Mouse (Mus musculus): Measurements from ENCODE around the gene Cdk9. TPM values are rescaled to one million over a fixed set of nuclear protein-coding genes. Genes with fewer than 3 reads are reported as not detected.

Cdk9 gene
- polyA plus RNA-seq, 2 experiments = 36.5 to 60.7 TPM

DNA sequence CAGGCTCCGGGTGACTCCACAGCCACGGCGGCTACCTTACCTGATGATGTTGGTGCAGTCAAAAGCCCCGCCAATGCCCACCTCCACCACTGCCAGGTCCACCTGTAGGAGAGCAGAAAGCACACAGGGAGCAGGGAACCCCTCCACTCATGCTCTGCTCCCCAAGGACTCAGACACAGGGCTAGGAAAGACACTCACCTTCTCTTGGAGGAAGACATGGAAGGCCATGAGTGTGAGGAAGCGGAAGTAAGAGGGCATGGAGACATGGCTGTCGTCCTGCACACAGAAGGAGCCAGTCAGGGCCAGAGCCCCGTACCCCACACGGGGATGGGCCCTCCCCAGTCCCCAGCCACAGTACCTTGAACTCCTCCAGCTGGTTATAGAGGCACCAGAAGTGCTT lies 25.3 kb downstream of the Cdk9 start:
- Histone ChIP-seq H3K4me2 (ENCODE audit: low read depth) (no peak overlapping the region), H3K4me3 (ENCODE audit: insufficient read depth in 1 of 2, low read depth in 2 of 2, low read length in 2 of 2) (no peak overlapping the region), H3K27me3 (ENCODE audit: control insufficient read depth, insufficient read depth, low read length) (no peaks in the 10 kb centered on the region), H3K36me3 (replicated peaks; ENCODE audit: control insufficient read depth, insufficient read depth, low read depth) (peaks cover 6% of the 10 kb centered on the region; the same call in 1 of the 2 replicates), H3K9ac (replicated peaks) (no peak overlapping the region), H3K9me3 (ENCODE audit: control insufficient read depth, low read length) (no peaks in the 10 kb centered on the region), H3K4me1 (replicated peaks; ENCODE audit: control insufficient read depth in 2 of 2, insufficient read depth in 2 of 2, low read length in 1 of 2) (peaks cover 5 to 7% of the 10 kb centered on the region in 2 experiments; a peak in 3 of 4 replicates), H3K27ac (no peak overlapping the region)
- DNase-seq (ENCODE audit: low read depth in 3 of 3, low spot score in 3 of 3) (no peak), ATAC-seq (ENCODE audit: insufficient read depth) (no peak)
- TF ChIP-seq EP300 (IDR thresholded peaks at IDR 0.05; ENCODE audit: low read depth) (no peak), CTCF (IDR thresholded peaks at IDR 0.05; ENCODE audit: low read depth) (no peak)
- 80% methylated on average over 8 of the region's 8 CpGs for WGBS (ENCODE audit: insufficient replicate concordance)

DNA sequence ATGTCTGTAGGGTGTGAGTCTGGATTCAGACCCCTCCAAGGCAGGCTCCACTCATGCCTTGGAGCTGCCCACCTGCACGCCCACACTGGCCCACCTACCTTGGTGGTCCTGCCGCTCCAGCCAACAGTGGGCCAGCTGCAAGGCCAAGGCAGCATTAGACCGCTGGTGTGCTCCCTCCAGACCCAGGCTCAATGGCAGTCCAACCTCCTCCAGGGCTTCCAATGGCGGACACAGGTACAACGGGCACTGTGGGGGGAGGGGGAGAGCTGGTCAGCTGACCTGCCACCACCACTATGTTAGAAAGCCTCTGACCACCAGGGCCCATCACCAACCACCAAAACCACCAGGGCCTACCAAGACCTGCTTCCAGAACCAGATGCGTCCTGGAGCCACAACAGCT lies 26.2 kb downstream of the Cdk9 start:
- WGBS (ENCODE audit: insufficient replicate concordance) = 79% methylated on average over 6 of the region's 6 CpGs
- ATAC-seq (ENCODE audit: insufficient read depth) (no peak), DNase-seq (ENCODE audit: low read depth in 3 of 3, low spot score in 3 of 3) (no peak)
- no peak overlapping the region for H3K9ac ChIP-seq (replicated peaks)
- H3K4me2 ChIP-seq (ENCODE audit: low read depth) = no peak overlapping the region
- no peak overlapping the region for H3K27ac ChIP-seq
- H3K4me1 ChIP-seq (replicated peaks; ENCODE audit: control insufficient read depth in 2 of 2, insufficient read depth in 2 of 2, low read length in 1 of 2) = peaks cover 0 to 5% of the 10 kb centered on the region in 2 experiments; a peak in 1 of 4 replicates
- H3K27me3 ChIP-seq (ENCODE audit: control insufficient read depth, insufficient read depth, low read length) = no peaks in the 10 kb centered on the region
- H3K9me3 ChIP-seq (ENCODE audit: control insufficient read depth, low read length) = no peaks in the 10 kb centered on the region
- H3K36me3 ChIP-seq (replicated peaks; ENCODE audit: control insufficient read depth, insufficient read depth, low read depth) = peaks cover 6% of the 10 kb centered on the region; the same call in 1 of the 2 replicates
- no peak overlapping the region for H3K4me3 ChIP-seq (ENCODE audit: insufficient read depth in 1 of 2, low read depth in 2 of 2, low read length in 2 of 2)
- TF ChIP-seq CTCF (IDR thresholded peaks at IDR 0.05; ENCODE audit: low read depth) = no peak
- no peak for TF ChIP-seq EP300 (IDR thresholded peaks at IDR 0.05; ENCODE audit: low read depth)

DNA sequence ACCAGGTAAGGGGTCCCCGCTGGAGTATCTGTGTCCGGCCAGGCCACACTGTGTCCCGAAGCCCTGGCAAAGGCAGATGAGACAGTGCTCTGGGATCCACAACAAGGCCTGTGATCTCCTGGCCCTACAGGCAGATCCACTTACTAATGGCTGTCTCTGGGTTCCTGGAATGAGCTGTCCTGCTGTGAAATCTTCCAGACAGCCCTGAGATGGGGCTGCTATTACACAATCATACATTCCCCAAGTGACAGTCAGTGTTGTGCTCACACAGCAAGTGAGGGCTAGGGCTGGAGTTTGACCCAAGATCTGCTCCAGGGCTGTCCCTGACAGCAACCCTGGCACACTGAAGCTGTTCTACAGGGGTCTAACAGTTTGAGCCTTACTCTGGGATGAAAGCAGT lies 27.1 kb downstream of the Cdk9 start:
- H3K9ac ChIP-seq (replicated peaks) = no peak overlapping the region
- no peak for ATAC-seq (ENCODE audit: insufficient read depth)
- H3K9me3 ChIP-seq (ENCODE audit: control insufficient read depth, low read length) = no peaks in the 10 kb centered on the region
- H3K27me3 ChIP-seq (ENCODE audit: control insufficient read depth, insufficient read depth, low read length) = no peaks in the 10 kb centered on the region
- no peak for TF ChIP-seq EP300 (IDR thresholded peaks at IDR 0.05; ENCODE audit: low read depth)
- TF ChIP-seq CTCF (IDR thresholded peaks at IDR 0.05; ENCODE audit: low read depth) = no peak
- H3K4me3 ChIP-seq (ENCODE audit: insufficient read depth in 1 of 2, low read depth in 2 of 2, low read length in 2 of 2) = no peak overlapping the region
- 81% methylated on average over 3 of the region's 3 CpGs for WGBS (ENCODE audit: insufficient replicate concordance)
- H3K4me2 ChIP-seq (ENCODE audit: low read depth) = no peak overlapping the region
- H3K36me3 ChIP-seq (replicated peaks; ENCODE audit: control insufficient read depth, insufficient read depth, low read depth) = peaks cover 6% of the 10 kb centered on the region; the same call in 1 of the 2 replicates
- no peak overlapping the region for H3K27ac ChIP-seq
- DNase-seq (ENCODE audit: low read depth in 3 of 3, low spot score in 3 of 3) = no peak
- 0 out of 4 replicates have a peak, but pooled peaks cover 0 to 2% of the 10 kb centered on the region in 2 experiments for H3K4me1 ChIP-seq (replicated peaks; ENCODE audit: control insufficient read depth in 2 of 2, insufficient read depth in 2 of 2, low read length in 1 of 2)

DNA sequence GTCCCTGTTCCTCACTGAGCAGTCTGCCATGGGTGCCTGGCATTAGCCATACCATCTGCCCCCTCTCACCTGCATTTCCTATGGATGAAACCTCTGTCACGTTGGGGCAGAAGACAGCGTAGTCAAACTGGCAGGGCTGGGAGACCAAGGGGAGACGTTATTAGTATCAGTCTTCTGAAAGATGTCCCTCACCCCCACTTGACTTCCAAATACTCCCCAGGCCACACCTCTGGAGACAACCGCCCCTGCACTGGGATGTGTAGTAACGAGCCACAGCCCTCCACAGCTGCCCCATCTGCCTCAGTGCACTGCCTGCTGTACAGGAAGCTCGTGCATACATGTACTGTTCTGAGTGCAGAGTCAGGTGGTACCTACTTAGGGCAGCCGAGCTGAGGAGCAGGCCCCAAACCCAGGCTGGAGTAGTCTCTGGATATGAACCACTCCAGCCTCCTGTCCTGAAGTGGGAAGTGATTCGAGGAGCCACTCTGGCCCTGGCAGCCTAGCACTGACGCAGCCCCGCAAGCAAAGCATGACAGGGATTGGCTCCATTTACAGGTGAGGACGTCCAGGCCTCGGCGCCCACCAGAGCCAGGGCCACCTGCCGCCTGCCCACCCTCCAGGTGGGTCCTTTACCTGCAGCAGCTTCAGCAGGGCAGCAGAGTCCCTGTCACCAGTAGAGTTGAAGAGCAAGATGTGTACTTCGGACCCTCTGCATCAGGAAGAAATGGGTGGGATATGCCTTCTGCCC lies 28.0 kb downstream of the Cdk9 start:
- no peaks in the 10 kb centered on the region for H3K27me3 ChIP-seq (ENCODE audit: control insufficient read depth, insufficient read depth, low read length)
- H3K4me3 ChIP-seq (ENCODE audit: insufficient read depth in 1 of 2, low read depth in 2 of 2, low read length in 2 of 2) = no peak overlapping the region
- H3K27ac ChIP-seq = no peak overlapping the region
- WGBS (ENCODE audit: insufficient replicate concordance) = 77% methylated on average over 15 of the region's 15 CpGs
- no peak for ATAC-seq (ENCODE audit: insufficient read depth)
- H3K4me2 ChIP-seq (ENCODE audit: low read depth) = no peak overlapping the region
- no peak for DNase-seq (ENCODE audit: low read depth in 3 of 3, low spot score in 3 of 3)
- no peak overlapping the region for H3K9ac ChIP-seq (replicated peaks)
- H3K4me1 ChIP-seq (replicated peaks; ENCODE audit: control insufficient read depth in 2 of 2, insufficient read depth in 2 of 2, low read length in 1 of 2) = 0 out of 4 replicates have a peak, but pooled peaks cover 0 to 2% of the 10 kb centered on the region in 2 experiments
- TF ChIP-seq CTCF (IDR thresholded peaks at IDR 0.05; ENCODE audit: low read depth) (no peak), EP300 (IDR thresholded peaks at IDR 0.05; ENCODE audit: low read depth) (no peak)
- H3K36me3 ChIP-seq (replicated peaks; ENCODE audit: control insufficient read depth, insufficient read depth, low read depth) = peaks cover 6% of the 10 kb centered on the region; the same call in 1 of the 2 replicates
- no peaks in the 10 kb centered on the region for H3K9me3 ChIP-seq (ENCODE audit: control insufficient read depth, low read length)

DNA sequence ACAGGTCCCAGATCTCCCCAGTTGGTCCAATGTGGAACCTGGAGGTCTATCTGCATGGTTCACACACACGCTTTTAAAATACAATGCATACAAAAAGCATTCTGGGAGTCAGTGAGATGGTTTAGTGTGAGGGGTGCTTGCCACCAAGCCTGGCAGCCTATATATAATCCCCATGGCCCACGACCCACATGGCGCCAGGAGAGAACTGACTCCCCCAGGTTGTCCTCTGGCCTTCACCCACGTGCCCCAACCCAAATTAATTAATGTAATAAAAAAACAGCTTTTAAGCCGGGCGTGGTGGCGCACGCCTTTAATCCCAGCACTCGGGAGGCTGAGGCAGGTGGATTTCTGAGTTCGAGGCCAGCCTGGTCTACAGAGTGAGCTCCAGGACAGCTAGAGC lies 29.2 kb downstream of the Cdk9 start:
- H3K4me3 ChIP-seq (ENCODE audit: insufficient read depth in 1 of 2, low read depth in 2 of 2, low read length in 2 of 2) = no peak overlapping the region
- no peaks in the 10 kb centered on the region for H3K27me3 ChIP-seq (ENCODE audit: control insufficient read depth, insufficient read depth, low read length)
- no peak overlapping the region for H3K27ac ChIP-seq
- no peaks in the 10 kb centered on the region for H3K4me1 ChIP-seq (replicated peaks; ENCODE audit: control insufficient read depth in 2 of 2, insufficient read depth in 2 of 2, low read length in 1 of 2)
- DNase-seq (ENCODE audit: low read depth in 3 of 3, low spot score in 3 of 3) = no peak
- ATAC-seq (ENCODE audit: insufficient read depth) = no peak
- WGBS (ENCODE audit: insufficient replicate concordance) = 84% methylated on average over 10 of the region's 10 CpGs
- peaks cover 6% of the 10 kb centered on the region; the same call in 1 of the 2 replicates for H3K36me3 ChIP-seq (replicated peaks; ENCODE audit: control insufficient read depth, insufficient read depth, low read depth)
- no peak overlapping the region for H3K4me2 ChIP-seq (ENCODE audit: low read depth)
- TF ChIP-seq EP300 (IDR thresholded peaks at IDR 0.05; ENCODE audit: low read depth) (no peak), CTCF (IDR thresholded peaks at IDR 0.05; ENCODE audit: low read depth) (no peak)
- no peak overlapping the region for H3K9ac ChIP-seq (replicated peaks)
- no peaks in the 10 kb centered on the region for H3K9me3 ChIP-seq (ENCODE audit: control insufficient read depth, low read length)

Measured in liver, embryonic 14.5 days (tissue).